Mouse (Mus musculus) adrenal gland, adult 10 weeks (tissue): ENCODE results near the gene Gm15085. TPM values are rescaled to one million over a fixed set of nuclear protein-coding genes. Genes with fewer than 3 reads are reported as not detected.

ENCODE experiments used
- polyA plus RNA-seq: library from polyadenylated mRNA; stranded (reverse); fragments of 350-450 nt; fragmentation: Illumina TruSeq; extraction: RNeasy Lipid Tissue Mini Kit (QIAGEN cat#74804); gene quantifications from one replicate; pipeline ENCODE4 v1.2.3, GENCODE M21; 2014; ENCODE audit warnings: low read depth, low replicate concordance

The Gm15085 gene
- polyA plus RNA-seq, result not detected

GRCm38 (mm10) chrX:149447317-149447716 is at the start of gene Gm15085:
Gene Gm15085 (plus strand): TSS chrX:149447617.

Other genes starting within 250 kb of the Gm15085 start
- not detected for gene Gm15093, start 175.2 kb upstream of the Gm15085 start, polyA plus RNA-seq
- not detected for gene Gm10439, start 147.0 kb downstream of the Gm15085 start, polyA plus RNA-seq